Mouse (Mus musculus) retina, postnatal 1 day (tissue): ENCODE results near the gene Dbp.
A peak's percentile ranks its signal among the peaks of the same experiment; 100 is the strongest.

Source experiments
- DNase-seq: peaks from one replicate; pipeline ENCODE4 v3.0.0-alpha.2; 2012

The Dbp gene

GRCm38 (mm10) chr7:45730727-45731431, 26.0 kb downstream of the Dbp start:
- peak; percentile 82 for DNase-seq

DNA sequence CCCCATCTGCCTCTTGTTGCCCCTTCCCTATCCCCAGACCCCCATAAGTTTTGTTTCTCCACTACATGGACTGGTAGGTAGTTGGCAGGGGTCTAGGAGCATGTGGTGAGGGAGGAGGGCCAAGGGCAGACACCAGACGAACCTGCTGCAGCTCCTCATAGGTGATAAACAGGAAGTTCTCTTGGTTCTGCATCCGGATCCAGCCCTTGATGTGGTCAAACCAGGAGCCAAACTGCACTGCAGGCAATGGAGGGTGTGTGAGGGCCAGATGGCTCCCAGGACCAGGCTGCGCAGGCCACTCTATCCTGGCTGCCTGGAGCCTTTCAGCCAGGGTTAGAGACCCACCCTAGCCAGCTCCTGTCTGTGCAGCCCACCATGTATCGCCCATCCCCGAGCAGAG, 28.6 kb downstream of the Dbp start:
- no peak for DNase-seq

DNA sequence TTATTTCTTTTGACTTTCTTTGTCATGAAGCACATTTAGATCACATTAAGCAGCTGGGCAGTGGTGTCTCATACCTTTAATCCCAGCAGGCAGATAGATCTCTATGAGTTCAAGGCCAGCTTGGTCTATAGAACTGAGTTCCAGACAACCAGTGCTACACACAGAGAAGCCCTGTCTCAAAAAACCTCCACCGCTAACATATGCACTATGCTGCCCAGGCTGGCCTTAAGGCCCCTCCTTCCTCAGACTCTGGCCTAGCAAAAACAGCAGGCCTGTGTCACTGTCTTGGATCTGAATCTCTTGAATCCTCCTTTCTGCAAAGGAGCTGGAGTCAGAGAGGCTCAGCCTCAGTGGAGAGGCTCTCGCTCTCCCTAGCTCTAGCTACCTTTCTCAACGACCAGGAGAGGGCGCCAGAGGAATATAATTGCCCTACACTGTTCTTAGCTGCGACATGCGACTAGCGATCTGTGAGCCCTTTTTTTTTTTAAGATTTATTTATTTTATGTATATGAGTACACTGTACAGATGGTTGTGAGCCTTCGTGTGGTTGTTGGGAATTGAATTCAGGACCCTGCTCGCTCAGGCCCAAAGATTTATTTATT, 34.4 kb downstream of the Dbp start:
- peak; percentile 93 for DNase-seq

- no peak for DNase-seq
Observed at GRCm38 (mm10) chr7:45739820-45740219, 34.9 kb downstream of the Dbp start.

DNA sequence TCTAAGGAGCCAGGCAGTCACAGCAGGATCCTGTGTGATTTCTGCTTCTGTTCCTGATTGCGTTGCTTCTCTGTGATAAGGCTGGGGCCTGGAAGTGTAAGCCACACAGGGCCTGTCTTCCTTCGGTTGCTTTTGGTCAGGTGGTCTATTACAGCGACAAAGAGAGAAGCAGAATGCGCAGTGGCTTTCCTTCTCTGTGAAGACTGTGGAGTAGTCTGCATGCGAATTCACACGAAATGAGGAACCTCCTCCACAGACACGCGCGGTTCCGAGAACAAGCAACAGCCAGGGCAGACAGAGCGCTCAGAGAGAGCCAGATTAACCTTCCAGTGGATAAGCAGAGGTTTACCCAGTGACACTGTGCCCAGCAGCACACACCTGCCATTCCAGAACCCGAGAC, 36.4 kb downstream of the Dbp start:
- no peak for DNase-seq

- no peak for DNase-seq
Observed at GRCm38 (mm10) chr7:45741777-45742176, 36.9 kb downstream of the Dbp start.

DNA sequence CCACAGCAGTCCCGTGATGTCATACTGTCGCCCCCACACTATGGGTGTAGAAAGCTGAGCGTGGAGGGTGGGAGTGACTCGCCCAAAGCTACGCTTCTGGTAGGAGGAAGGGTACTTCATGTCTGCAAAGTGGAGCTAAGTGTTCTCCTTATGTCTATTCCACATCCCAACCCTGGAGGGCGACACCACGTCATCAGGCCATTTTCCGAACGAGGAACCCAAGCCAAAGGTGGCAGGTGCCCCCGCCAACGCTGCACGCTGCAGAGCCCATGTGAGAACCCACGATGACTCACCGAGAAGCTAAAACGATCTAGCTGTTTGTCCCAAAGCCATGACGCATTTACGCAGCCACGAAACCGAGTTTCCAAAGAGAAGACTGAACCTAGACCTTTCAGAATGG, 37.5 kb downstream of the Dbp start:
- DNase-seq, result no peak

GRCm38 (mm10) chr7:45744387-45744786, 39.5 kb downstream of the Dbp start:
- DNase-seq, result peak; percentile 64

GRCm38 (mm10) chr7:45746518-45746917, 41.6 kb downstream of the Dbp start:
- DNase-seq, result no peak

DNA sequence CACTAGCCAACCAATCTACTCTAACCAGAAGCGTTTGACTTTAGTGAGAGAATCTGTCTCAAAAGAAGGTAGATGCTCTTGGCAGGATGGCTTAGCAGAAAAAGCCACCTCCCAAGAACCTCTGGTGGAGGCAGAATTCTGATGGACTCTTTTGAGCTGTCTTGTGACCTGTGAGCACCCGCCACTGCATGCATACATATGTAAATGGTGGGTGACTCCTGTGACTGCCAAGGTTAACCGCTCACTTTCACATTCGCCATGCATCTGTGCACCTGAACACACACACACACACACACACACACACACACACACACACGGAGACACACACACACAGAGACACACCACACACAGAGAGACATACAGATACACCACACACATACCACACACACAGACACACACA, 42.6 kb downstream of the Dbp start:
- DNase-seq, result no peak

GRCm38 (mm10) chr7:45748110-45748509, 43.2 kb downstream of the Dbp start:
- no peak for DNase-seq

GRCm38 (mm10) chr7:45749401-45749800, 44.5 kb downstream of the Dbp start:
- no peak for DNase-seq

DNA sequence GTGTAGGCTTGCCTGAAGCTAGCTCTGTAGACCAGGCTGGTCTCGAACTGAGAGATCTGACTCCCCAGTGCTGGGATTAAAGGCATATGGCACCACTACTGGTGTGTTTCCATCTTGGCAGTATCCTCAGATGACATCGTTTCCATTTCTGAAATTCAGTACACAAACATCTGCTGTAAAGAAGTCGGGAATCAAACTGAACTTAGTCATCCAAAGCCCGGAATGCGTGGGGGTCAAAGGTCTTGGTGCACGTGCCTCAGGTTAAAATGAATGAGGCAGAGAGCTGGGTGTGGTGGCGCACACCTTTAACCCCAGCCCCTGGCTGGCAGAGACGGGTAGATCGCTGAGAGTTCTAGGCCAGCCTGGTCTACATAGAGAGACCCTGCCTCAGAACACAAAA, 45.3 kb downstream of the Dbp start:
- DNase-seq, result no peak

GRCm38 (mm10) chr7:45755703-45756102, 50.8 kb downstream of the Dbp start:
- no peak for DNase-seq

GRCm38 (mm10) chr7:45759400-45759799, 54.5 kb downstream of the Dbp start:
- peak; percentile 39 for DNase-seq
